Mouse (Mus musculus): Measurements from ENCODE around the gene Bmpr2. TPM values are rescaled to one million over a fixed set of nuclear protein-coding genes. Genes with fewer than 3 reads are reported as not detected.

The Bmpr2 gene
- polyA plus RNA-seq, 1 experiment = 1.2 TPM

DNA sequence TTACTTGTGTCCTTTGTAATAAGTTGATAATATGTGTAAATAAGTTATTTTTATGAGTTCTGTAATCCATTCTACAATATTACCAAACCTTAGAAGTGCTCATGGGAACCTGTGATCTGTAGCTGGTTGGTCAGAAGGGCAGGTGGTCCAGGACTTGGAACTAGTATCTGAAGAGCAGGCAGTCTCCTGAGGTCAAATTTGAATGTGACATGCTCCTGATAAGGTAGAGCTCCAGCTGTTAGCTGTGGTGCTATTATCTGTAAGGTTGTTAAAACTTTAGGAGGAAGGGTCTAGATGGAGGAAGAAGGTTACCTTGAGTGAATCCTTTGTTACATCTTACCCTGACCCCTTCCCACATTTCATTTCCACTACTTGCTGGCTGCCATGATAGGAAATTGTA is 154.9 kb downstream of the Bmpr2 start:
- no peak overlapping the region for H3K4me3 ChIP-seq (ENCODE audit: extremely low read depth, insufficient read depth, insufficient read length)
- H3K27me3 ChIP-seq (ENCODE audit: control insufficient read depth, insufficient read depth, low read length) = no peaks in the 10 kb centered on the region
- H3K4me1 ChIP-seq (ENCODE audit: control insufficient read depth, insufficient read depth, insufficient read length) = peaks cover 4% of the 10 kb centered on the region; the same call in 1 of the 2 replicates
- H3K36me3 ChIP-seq (ENCODE audit: control insufficient read depth, insufficient read depth, low read length) = no peaks in the 10 kb centered on the region
- H3K27ac ChIP-seq (ENCODE audit: insufficient read depth, low read length) = no peak overlapping the region
- no peak for TF ChIP-seq POLR2A (IDR thresholded peaks at IDR 0.05; ENCODE audit: low read depth, low read length)
- no peak for TF ChIP-seq CTCF (IDR thresholded peaks at IDR 0.05; ENCODE audit: extremely low read depth, insufficient read depth, insufficient read length, insufficient replicate concordance)
- no peak for DNase-seq (ENCODE audit: low read depth in 1 of 2, low spot score in 2 of 2)

DNA sequence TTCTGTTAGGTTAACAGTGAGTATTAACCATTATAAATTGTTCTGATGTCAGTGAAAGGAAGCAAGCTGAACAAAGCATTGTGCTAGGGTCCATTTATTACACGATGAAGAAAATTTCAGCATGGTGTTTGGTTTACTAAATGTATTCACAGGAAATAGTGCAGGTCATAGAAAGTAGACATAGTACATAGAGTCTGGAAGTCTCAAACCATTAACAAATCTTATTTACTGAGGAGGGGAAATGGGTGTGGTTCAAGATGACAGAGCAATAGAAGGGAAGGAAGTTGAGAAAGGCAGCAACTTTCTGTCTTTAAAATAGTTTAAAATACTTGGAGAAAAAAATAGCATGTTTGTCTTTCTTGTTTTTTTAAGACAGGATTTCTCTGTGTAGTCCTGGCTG is 160.0 kb downstream of the Bmpr2 start:
- Histone ChIP-seq H3K27me3 (ENCODE audit: control insufficient read depth, insufficient read depth, low read length) (no peaks in the 10 kb centered on the region), H3K4me1 (ENCODE audit: control insufficient read depth, insufficient read depth, insufficient read length) (peaks cover 7% of the 10 kb centered on the region; the same call in 1 of the 2 replicates), H3K27ac (ENCODE audit: insufficient read depth, low read length) (peak overlapping the region; percentile 74), H3K4me3 (ENCODE audit: extremely low read depth, insufficient read depth, insufficient read length) (no peak overlapping the region), H3K36me3 (ENCODE audit: control insufficient read depth, insufficient read depth, low read length) (no peaks in the 10 kb centered on the region)
- 3% methylated on average over 1 of the region's 1 CpGs for WGBS
- DNase-seq (ENCODE audit: low read depth in 1 of 2, low spot score in 2 of 2) = no peak
- TF ChIP-seq CTCF (IDR thresholded peaks at IDR 0.05; ENCODE audit: extremely low read depth, insufficient read depth, insufficient read length, insufficient replicate concordance) (no peak), POLR2A (IDR thresholded peaks at IDR 0.05; ENCODE audit: low read depth, low read length) (no peak)

- Histone ChIP-seq H3K27ac (ENCODE audit: insufficient read depth, low read length) (peak overlapping the region; percentile 74), H3K27me3 (ENCODE audit: control insufficient read depth, insufficient read depth, low read length) (no peaks in the 10 kb centered on the region), H3K4me3 (ENCODE audit: extremely low read depth, insufficient read depth, insufficient read length) (no peak overlapping the region), H3K4me1 (ENCODE audit: control insufficient read depth, insufficient read depth, insufficient read length) (peaks cover 7% of the 10 kb centered on the region; the same call in 1 of the 2 replicates), H3K36me3 (ENCODE audit: control insufficient read depth, insufficient read depth, low read length) (no peaks in the 10 kb centered on the region)
- DNase-seq (ENCODE audit: low read depth in 1 of 2, low spot score in 2 of 2) = no peak
- WGBS = 80% methylated on average over 1 of the region's 1 CpGs
- TF ChIP-seq POLR2A (IDR thresholded peaks at IDR 0.05; ENCODE audit: low read depth, low read length) (no peak), CTCF (IDR thresholded peaks at IDR 0.05; ENCODE audit: extremely low read depth, insufficient read depth, insufficient read length, insufficient replicate concordance) (no peak)
Observed at GRCm38 (mm10) chr1:59923673-59924072, 160.5 kb downstream of the Bmpr2 start.

- Histone ChIP-seq H3K27me3 (ENCODE audit: control insufficient read depth, insufficient read depth, low read length) (no peaks in the 10 kb centered on the region), H3K27ac (ENCODE audit: insufficient read depth, low read length) (no peak overlapping the region), H3K4me3 (ENCODE audit: extremely low read depth, insufficient read depth, insufficient read length) (no peak overlapping the region), H3K4me1 (ENCODE audit: control insufficient read depth, insufficient read depth, insufficient read length) (peaks cover 7% of the 10 kb centered on the region; the same call in 1 of the 2 replicates), H3K36me3 (ENCODE audit: control insufficient read depth, insufficient read depth, low read length) (no peaks in the 10 kb centered on the region)
- 92% methylated on average over 2 of the region's 2 CpGs for WGBS
- no peak for TF ChIP-seq CTCF (IDR thresholded peaks at IDR 0.05; ENCODE audit: extremely low read depth, insufficient read depth, insufficient read length, insufficient replicate concordance)
- no peak for TF ChIP-seq POLR2A (IDR thresholded peaks at IDR 0.05; ENCODE audit: low read depth, low read length)
- DNase-seq (ENCODE audit: low read depth in 1 of 2, low spot score in 2 of 2) = no peak
Observed at GRCm38 (mm10) chr1:59924411-59924810, 161.2 kb downstream of the Bmpr2 start.

DNA sequence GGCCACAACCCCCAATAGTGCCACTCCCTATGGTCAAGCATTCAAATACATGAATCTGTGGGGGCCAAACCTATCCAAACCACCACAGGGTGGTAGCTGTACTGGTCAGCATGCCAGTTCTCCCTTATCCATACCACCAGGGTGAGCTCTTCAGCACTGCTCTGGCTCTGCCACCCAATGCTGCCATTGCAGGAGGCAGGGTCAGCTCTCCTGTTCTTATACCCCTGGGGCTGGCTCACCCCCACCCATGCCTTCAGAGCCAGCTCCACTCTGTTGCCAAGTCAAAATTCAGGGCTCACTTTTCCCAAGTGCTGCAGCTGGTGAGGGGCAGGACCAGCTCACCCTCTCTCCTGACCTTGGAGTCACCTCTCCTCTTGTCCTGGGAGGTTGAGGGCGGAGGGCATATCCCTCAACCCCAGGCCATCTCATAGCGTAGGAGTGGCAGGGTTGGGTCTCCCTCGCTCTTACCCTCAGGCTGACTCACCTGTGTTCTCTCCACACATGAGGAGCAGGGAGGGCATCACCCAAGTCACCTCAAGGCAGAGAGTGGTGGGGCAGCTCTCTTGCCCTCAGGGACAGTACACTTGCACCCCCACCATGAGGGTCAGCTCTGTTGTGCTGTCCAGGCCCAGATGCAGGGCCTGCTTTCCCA is 162.9 kb downstream of the Bmpr2 start:
- H3K27me3 ChIP-seq (ENCODE audit: control insufficient read depth, insufficient read depth, low read length) = no peaks in the 10 kb centered on the region
- 94% methylated on average over 3 of the region's 3 CpGs for WGBS
- TF ChIP-seq CTCF (IDR thresholded peaks at IDR 0.05; ENCODE audit: extremely low read depth, insufficient read depth, insufficient read length, insufficient replicate concordance) (no peak), POLR2A (IDR thresholded peaks at IDR 0.05; ENCODE audit: low read depth, low read length) (no peak)
- no peak overlapping the region for H3K4me3 ChIP-seq (ENCODE audit: extremely low read depth, insufficient read depth, insufficient read length)
- no peak for DNase-seq (ENCODE audit: low read depth in 1 of 2, low spot score in 2 of 2)
- H3K27ac ChIP-seq (ENCODE audit: insufficient read depth, low read length) = no peak overlapping the region
- peaks cover 7% of the 10 kb centered on the region; the same call in 1 of the 2 replicates for H3K4me1 ChIP-seq (ENCODE audit: control insufficient read depth, insufficient read depth, insufficient read length)
- H3K36me3 ChIP-seq (ENCODE audit: control insufficient read depth, insufficient read depth, low read length) = no peaks in the 10 kb centered on the region

- no peak for TF ChIP-seq CTCF (IDR thresholded peaks at IDR 0.05; ENCODE audit: extremely low read depth, insufficient read depth, insufficient read length, insufficient replicate concordance)
- TF ChIP-seq POLR2A (IDR thresholded peaks at IDR 0.05; ENCODE audit: low read depth, low read length) = no peak
- WGBS = 93% methylated on average over 2 of the region's 2 CpGs
- no peaks in the 10 kb centered on the region for H3K36me3 ChIP-seq (ENCODE audit: control insufficient read depth, insufficient read depth, low read length)
- H3K4me1 ChIP-seq (ENCODE audit: control insufficient read depth, insufficient read depth, insufficient read length) = peaks cover 5% of the 10 kb centered on the region; the same call in 1 of the 2 replicates
- no peak for DNase-seq (ENCODE audit: low read depth in 1 of 2, low spot score in 2 of 2)
- H3K27ac ChIP-seq (ENCODE audit: insufficient read depth, low read length) = no peak overlapping the region
- no peak overlapping the region for H3K4me3 ChIP-seq (ENCODE audit: extremely low read depth, insufficient read depth, insufficient read length)
- H3K27me3 ChIP-seq (ENCODE audit: control insufficient read depth, insufficient read depth, low read length) = no peaks in the 10 kb centered on the region
Observed at GRCm38 (mm10) chr1:59927131-59927680, 164.0 kb downstream of the Bmpr2 start.

Other genes starting within 250 kb of the Bmpr2 start
- gene Gm973, start 247.1 kb upstream of the Bmpr2 start, polyA plus RNA-seq (2012; rRNA removed) = not detected in 2 replicates
- gene Sumo1, start 92.6 kb upstream of the Bmpr2 start, polyA plus RNA-seq (2012; rRNA removed) = 5.4 and 7.2 TPM in 2 replicates
- gene Nop58, start 78.4 kb upstream of the Bmpr2 start, polyA plus RNA-seq (2012; rRNA removed) = 16.0 and 23.9 TPM in 2 replicates
- 9.5 and 13.8 TPM in 2 replicates for gene Fam117b, start 149.6 kb downstream of the Bmpr2 start, polyA plus RNA-seq (2012; rRNA removed)

Measured in spleen, adult 2 months (tissue).